Mouse (Mus musculus): ENCODE measurements around the gene Pcca.

Pcca gene

DNA sequence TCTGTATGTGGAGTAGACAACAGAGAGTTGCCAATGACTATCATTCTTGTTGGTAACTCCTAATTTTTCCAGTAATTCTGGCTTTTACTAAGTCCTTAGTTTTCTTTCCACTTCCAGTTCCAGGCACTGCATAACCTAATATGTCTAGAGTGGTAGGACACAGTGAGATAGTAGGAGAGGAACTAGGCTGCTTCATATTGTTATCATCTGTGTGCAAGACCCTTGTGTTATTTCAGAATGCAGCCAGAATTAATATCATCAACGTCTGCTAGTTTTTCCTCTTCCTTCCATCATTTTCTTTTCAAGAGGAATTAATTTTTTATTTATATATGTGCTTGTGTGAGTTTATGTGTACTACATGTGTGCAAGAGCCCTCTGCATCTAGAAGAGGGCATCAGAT is 114.1 kb downstream of the Pcca start:
- DNase-seq (ENCODE audit: low read depth, low spot score), result no peak

DNA sequence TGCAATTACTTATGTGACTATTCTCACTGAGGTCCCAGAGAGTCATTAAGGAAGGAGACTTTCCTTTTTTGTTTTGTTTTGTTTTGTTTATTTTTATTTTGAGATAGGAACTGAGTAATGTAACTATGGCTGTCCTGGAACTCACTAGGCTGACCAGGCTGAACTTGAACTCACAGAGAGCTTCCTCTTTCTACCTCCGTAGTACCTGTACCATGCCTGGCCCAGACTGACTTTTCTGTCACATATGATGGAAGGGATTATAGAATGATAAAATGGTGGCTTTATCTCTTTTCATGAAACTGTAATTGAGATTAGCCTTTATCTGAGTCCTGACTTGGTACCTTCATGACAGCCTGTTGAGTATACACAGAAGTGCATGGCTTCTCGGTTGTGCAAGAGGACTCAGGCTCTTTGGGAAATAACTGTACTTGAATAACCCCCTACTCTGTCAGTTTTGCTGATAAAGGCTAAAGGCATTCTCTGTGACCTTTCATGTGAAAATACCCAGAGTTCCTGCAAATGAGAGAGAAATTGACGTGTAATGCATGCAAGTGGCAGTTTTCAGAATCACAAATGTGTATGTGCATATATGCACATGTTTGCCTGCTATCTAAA is 115.3 kb downstream of the Pcca start:
- DNase-seq (ENCODE audit: low read depth, low spot score), result no peak

DNA sequence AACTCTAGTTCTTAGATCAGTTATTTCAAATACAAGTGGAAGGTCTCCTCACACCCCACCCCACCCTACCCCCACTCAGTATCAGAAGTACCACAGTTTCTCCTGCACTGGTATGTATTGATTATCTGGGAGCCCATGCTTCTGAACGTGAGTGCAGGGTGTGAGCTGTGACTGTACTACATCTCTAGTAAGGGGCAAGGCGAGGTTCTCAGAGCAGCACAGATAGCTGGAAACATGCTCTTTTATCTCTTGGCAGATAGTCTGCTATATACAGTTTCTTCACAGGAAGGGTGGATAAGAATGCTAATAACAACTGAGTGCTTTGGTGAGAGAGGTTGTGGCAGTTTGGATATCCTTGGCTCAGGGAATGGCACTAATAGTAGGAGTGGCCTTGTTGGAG is 117.6 kb downstream of the Pcca start:
- DNase-seq (ENCODE audit: low read depth, low spot score), result no peak

DNA sequence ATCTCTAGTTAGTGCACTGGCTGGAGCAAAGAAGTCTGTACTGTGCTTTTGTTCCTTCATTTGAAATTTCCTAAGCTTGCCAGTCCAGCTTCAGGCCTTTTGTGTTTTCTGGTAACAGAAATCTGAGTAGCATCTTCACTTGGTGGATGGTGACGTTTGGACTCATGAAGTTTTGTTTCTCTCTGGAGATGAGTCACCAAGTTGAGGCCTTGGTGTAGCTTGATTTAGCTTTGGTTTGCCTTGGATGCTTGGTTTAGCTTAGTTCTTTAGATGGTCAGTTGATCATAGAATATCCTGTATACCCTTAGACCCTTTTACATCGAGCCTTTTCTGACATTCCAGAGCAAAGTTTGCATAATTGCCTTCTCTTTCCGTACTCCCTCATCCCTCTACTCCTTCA is 141.5 kb downstream of the Pcca start:
- no peak for DNase-seq (ENCODE audit: low read depth, low spot score)

DNA sequence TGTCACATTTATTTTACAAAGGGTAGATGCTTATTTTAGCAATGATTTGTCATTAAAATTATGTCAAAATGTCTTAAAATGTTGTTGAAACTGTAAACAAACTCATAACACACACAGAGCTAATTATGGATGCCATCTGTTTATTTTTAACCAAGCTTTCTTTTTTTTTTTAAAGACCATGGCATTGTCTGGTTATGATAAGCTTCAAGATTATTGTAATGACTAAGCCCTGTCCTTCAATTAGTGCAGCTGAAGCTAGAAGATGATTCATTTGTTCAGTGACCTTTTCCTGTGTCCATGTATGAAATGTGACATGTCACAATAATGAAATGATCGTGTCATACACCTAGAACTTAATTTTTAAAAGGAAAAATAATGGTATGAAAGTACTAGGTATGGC is 149.5 kb downstream of the Pcca start:
- no peak for DNase-seq (ENCODE audit: low read depth, low spot score)

DNA sequence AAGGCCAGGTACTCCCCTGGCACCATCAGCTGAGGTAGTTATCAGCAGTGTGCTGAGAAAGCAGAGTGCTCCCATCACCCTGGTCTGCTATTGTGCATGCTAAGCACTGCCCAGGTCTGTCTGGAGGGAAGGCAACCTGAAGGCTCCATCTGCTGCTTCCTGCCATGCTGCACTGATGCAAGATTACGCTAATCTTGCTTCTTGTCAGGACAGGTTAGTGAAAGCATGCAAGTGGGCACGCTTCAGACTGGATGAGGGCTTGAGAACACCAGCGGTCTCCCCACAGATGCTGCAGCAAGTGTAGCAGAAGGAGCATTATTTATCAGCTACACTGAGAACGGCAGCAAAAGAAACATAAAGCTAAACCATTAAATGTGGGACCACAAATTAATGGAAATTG is 150.1 kb downstream of the Pcca start:
- DNase-seq (ENCODE audit: low read depth, low spot score), result no peak

DNA sequence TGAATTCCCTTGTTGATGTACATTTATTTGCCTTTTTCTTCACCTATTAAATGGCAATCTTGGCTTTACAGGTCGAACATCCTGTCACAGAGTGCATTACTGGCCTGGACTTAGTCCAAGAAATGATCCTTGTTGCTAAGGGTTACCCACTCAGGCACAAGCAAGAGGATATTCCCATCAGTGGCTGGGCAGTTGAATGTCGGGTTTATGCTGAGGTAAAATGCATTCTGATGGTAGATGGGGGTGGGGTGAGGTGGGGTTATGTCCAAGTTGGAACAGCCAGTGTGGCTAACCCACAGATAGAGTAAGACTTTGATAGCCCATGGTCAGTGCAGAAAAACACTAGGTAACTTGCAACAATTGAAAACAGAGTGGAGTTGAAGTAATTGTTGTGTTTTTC is 150.7 kb downstream of the Pcca start:
- DNase-seq (ENCODE audit: low read depth, low spot score), result no peak

DNA sequence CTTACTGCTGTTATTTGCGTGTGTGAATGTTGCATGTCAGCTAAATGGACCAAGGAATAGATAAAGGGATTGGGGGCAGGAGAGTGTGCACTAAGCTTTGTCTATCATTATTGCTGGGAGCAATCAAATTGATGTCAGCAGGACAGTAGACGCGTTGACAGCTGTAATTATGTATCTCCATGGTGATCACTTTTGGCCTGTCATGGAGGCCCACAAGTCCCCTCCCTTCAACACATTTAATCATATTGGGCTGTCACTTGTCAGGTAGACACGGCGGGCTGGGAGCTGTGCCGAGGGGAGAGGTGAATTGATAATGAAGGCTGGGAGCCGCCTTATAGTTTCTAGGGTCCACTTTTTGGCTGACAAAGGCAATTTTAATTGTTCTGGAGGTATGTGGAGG is 153.3 kb downstream of the Pcca start:
- DNase-seq (ENCODE audit: low read depth, low spot score), result no peak

DNA sequence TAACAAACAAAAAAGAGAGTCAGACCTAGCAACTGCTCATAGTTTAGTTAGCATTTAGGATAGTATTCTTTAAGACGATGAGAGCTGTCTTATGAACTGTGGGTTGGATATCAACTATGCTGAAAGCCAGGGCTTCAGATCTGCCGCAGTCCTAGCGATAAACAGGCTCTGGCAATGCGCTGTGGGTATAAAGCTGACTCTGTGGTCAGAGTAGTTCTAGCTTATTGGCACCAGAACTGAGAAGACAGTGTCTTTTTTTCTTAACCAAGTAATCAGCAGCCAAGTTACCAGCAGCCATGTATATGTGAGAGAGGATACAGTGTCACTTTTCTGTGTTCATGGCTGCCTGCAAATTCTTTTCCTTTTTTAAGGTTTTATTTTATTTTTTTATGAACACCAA is 154.3 kb downstream of the Pcca start:
- no peak for DNase-seq (ENCODE audit: low read depth, low spot score)

DNA sequence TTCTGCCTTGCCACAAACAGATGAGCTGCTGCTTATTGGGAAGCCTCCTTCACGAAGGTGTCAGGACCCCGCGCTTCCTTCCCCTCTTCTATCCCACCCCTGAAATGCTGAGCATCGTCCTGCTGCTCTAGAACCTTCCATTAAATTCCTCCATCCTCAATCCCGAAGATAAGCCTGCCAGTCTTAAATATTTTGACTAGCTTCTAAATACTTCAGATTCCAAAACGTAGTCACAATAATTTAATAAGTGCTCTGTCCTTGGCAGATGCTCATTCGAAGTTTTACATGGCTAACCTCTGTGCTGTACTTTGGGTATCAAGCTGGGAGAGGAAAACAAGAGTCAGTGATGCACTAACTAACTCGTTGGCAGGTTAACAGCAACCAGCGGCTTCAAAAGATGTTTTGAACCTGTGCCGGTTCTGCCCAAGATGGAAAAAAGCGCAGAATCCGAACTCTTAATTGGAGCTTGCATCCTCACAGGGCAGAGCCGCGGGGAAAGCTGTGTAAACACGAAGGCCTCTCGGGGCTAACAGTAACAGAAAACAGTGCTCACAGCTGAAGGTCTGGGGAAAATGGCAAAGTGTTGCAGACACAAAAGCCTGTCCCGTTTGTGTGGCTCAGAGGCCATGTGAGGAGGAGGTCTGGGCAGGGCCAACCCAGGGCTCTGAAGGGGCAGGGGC is 155.2 kb downstream of the Pcca start:
- no peak for DNase-seq (ENCODE audit: low read depth, low spot score)

DNA sequence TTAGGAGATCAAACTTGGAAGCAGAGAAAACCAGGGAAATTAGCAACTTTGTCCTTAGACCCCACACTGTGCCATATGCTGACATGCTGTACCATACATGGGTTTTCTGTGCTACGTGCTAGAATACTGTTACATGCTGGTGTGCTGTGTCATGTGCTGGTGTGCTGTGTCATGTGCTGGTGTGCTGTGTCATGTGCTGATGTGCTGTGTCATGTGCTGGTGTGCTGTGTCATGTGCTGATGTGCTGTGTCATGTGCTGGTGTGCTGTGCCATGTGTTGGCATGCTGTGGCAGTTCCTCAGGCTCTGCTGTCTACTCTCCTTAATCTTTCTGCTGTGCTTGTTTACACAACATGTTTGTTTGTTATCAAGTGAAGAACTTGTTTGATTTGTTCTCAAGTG is 157.4 kb downstream of the Pcca start:
- DNase-seq (ENCODE audit: low read depth, low spot score), result no peak

DNA sequence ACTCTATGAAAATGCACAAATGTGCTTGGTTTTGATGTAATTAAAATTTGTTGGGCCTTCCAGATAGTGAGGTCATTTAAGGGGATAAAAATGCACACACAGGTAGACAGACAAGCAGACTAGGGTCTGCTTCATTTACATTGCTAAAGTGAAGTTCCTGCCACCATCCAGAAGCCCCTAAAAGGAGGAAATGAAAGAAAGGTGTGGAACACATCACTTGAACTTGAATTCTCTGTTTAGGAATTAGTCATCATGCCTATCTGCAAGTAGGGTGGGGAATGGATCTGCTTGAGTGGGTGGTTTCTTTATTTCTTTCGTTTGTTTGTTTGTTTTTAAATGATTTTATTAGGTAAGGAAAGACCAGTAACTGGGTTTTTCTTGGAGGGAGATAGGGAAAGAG is 166.2 kb downstream of the Pcca start:
- no peak for DNase-seq (ENCODE audit: low read depth, low spot score)

DNA sequence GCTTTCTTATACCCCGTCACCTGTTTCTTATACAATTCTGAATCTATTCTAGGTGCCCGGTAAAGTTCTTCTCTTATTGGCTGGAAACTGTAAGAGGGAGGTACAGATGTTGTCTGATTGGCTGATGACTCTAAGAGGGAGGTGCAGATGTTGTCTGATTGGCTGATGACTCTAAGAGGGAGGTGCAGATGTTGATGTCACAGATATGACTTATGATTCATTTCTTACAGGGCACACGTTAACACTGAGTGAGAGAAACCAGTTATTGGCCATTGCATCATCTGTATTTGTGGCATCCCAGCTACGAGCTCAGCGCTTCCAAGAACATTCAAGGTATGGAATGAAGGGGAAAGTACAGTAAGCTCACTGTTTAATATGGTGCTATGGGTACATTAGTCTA is 179.7 kb downstream of the Pcca start:
- no peak for DNase-seq (ENCODE audit: low read depth, low spot score)

DNA sequence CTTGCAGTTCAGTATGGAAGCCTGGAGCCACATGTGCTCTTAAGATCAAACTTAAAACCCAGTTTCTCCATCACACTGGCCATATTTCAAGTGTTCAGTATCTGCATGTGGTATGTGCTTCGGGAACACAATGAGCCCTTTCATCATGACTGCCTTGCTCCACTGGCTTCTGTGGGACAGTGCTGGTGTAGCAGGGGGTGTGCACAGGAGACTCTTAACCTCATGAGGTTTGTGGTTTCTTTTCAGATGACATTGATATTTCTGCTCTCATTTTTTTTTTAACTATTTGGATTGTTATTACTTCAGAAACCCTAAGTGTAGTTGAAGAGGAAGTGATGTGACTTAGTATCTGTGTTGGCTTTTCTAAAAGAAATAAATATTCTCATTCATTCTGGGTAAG is 180.8 kb downstream of the Pcca start:
- peak; percentile 4 for DNase-seq (ENCODE audit: low read depth, low spot score)

DNA sequence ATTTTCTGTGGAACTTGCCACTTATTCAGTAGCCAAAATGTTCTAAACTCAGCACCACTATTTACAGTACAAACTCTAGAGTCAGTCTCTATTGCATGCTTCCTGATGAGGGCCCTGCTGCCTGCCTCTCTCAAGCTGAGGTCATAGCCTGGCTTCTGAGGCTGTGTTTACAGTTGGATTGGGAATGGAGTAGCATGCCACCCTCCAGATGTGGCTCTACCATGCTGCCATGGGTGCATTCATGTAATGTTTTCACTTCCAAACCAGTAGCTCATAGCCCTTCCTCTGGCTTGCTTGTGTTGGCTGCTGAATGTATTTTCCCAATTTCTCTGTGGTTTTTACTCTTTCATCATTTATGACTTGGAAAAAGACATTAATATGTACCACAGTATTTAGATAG is 181.9 kb downstream of the Pcca start:
- DNase-seq (ENCODE audit: low read depth, low spot score), result no peak

DNA sequence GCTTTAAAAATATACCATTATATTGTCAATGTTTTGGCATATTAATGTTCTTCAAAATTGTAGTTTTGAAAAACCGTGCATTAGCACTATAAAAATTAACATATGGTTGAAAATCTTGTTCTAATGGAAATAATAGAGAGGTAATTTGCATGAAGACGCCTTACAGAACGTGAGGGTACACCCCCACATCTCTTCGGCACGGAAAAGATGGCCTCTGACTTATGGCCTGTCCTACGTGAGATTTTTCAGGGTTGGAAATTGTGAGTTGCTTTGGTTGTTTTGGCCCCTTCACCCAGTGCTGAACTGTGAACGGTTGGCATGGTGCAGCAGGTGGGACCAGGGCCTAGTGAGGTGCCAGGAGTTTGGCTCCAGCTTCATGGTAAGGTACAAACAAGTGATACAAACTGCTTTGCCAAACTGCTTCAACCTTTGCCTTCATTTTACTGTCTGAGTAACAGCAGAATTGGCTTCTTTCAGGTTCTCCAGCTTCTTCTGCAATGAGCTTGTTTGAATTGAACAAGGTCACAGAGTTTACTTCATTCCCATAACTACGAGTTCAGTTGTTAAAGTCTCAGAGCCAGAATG is 185.5 kb downstream of the Pcca start:
- DNase-seq (ENCODE audit: low read depth, low spot score), result peak; percentile 23

DNA sequence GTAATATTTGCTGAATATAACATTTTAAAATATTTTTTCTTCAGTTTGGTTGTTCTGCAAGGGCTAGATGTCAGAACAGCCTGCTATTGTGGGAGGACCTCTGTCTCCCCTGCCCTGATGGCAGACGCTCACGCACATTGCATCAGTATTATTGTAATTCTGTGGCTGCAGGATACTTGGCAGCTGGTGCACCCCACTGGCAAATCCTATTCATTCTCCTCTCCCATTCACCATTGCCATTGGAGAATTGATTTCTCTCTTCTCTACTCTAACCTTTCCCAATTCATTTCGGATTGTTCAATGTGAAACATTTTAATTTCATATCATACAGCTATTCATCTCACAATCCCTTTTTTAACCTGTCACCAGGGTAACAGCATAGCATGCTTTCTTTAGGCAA is 186.9 kb downstream of the Pcca start:
- DNase-seq (ENCODE audit: low read depth, low spot score), result no peak

DNA sequence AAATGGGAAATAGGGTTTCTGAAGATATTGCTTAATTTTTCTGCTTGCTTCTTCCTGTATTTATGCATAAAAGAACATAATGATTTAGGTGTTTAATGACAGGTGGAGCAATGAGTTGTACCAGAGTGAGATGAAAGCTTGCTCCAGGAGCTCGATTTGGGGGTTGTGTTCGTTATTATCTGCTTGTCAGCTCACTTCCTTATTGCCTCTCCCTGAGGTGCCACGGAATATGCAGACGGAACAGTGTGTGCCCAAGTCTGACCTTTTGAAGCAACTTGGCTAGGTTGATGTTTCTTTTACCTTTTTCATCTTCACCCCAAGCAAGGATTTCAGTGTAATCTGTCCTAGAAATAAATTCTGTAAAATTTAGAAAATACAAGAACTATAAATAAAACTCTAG is 187.6 kb downstream of the Pcca start:
- DNase-seq (ENCODE audit: low read depth, low spot score), result no peak

DNA sequence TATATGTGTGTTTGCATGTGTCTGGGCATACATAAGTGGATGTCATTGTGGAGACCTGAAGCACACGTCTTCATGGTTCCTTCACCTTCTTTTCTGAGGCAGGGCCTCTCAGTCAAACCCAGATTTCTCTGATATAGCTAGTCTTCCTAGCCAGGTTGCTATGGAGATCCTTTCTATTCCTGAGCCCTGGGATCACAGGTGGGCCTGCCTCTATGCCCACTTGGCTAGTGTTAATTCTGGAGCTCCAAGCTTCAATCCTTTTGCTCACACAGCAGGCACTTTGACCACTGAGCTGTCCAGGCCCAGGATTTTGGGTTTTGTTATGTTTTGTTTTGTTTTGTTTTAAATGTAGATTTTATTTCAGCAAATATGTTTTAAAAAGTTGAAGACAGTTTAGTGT is 192.3 kb downstream of the Pcca start:
- DNase-seq (ENCODE audit: low read depth, low spot score), result no peak

DNA sequence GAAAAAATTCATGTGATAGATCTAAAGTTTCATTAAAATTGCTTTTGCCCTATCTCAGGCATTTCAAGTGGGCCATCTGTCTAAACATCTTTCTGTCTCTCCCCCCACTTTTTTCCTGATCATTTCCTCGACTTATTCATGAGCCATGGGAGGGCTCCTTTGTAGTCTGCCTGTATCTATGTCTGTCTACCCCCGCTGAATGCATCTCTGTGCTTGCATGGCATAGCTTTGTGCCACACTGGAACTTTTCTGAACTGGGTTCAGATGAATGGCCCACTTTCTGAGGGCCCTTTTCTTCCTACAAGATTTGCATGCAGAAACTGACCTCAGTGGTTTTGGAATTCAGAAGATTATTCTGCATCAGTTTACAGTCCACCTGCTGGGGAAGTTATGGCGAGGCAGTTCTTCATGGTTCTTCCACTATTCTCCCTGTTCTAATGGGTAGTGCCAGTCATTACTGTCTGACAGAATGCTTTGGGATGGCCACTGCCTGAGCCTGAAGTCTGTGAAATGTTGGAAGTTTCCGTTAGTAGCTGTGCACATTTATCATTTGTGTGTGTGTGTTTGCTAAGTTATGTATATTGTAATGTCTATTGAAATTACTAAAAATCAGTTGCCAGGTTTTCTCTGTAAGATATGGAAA is 195.4 kb downstream of the Pcca start:
- DNase-seq (ENCODE audit: low read depth, low spot score), result no peak

DNA sequence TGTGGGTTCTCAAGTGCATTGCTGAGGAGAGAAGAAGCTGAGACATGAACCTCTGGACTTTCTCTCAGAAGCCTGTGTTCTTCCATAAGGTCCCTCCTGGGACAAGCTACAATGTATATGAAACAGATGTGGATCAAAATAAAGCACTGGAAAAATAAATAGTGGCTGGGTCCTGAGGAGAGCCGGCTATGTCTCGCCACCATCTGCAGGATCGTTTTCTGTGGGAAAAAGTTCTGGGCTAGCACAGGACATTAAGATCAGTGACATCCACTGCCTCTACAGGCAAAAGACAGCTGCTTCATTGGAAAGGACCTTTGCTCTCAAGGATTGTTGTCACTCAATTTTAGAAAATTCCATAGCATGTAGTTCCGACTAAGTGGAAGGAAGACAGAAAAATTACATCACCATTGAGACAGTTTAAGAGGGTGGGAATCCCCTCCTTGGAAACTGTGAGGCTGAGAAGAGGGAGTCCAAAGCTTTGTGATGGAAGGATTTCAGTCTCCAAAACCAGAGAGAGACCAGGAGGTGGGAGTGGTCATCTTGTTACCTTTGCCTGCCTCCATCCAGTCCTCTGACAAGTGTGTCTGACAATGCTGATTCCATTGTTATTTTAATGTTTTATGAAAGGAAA is 196.9 kb downstream of the Pcca start:
- DNase-seq (ENCODE audit: low read depth, low spot score), result no peak

DNA sequence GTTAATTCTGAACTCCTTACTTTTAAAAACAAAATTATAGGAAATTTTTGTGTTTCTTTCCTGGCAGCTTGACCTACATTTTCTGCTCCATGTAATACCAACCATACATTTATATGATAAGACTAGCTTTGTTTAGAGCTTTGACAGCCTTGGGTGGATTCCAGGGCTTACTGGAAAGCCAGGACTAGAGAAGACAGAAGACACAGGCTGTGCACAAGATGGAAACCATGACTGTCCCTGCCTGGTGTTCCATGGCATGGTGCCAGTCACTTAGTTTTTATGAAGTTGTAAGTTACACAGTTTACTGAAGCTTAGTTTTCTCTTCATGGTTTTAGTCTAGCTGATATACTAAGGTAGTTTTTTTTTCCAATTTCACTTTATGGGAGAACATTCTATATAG is 202.7 kb downstream of the Pcca start:
- no peak for DNase-seq (ENCODE audit: low read depth, low spot score)

Measured in CD4-positive, CD25-positive, alpha-beta regulatory T cell, adult 2 months (primary cell).